Mouse (Mus musculus) forebrain, embryonic 14.5 days (tissue): ENCODE measurements at regions not wholly inside any gene's neighbourhood (a gene's known extent, or its start where the extent isn't known, plus 50 kb on each side); places are given as distances from the start of the nearest gene placed in this dataset.

Experiments
- ATAC-seq: fragments of 200-750 bp; cut with Nextera tagmentation; 2 replicates; pipeline ENCODE4 v1.8.0; 2017; ENCODE audit warnings: mild to moderate bottlenecking, moderate library complexity
- DNase-seq: peaks from one replicate; pipeline ENCODE4 v3.0.0-alpha.2; 2015; ENCODE audit warnings: low spot score
- H3K27ac ChIP-seq: fragments of 300-500 bp; sonication (generic); 2 replicates; pipeline ENCODE4 v1.5.1; 2014; ENCODE audit warnings: low read depth, mild to moderate bottlenecking, control low read depth, low read length, moderate library complexity
- H3K27me3 ChIP-seq: fragments of 300-500 bp; sonication (generic); replicated peaks from 2 replicates; pipeline ENCODE4 v1.6.1; 2014; ENCODE audit warnings: low read length, control low read depth, mixed read lengths; ENCODE audit not compliant: control insufficient read depth, insufficient read depth
- H3K36me3 ChIP-seq: fragments of 300-500 bp; sonication (generic); 2 replicates; pipeline ENCODE4 v1.6.1; 2014; ENCODE audit warnings: low read length, control low read depth; ENCODE audit not compliant: control insufficient read depth, insufficient read depth
- H3K4me1 ChIP-seq: fragments of 300-500 bp; sonication (generic); 2 replicates; pipeline ENCODE4 v1.6.1; 2014; ENCODE audit warnings: antibody characterized with exemption, low read length, control low read depth; ENCODE audit not compliant: control insufficient read depth, insufficient read depth
- H3K4me2 ChIP-seq: fragments of 300-500 bp; sonication (generic); 2 replicates; pipeline ENCODE4 v1.6.1; 2014; ENCODE audit warnings: mild to moderate bottlenecking, control low read depth, low read length
- H3K4me3 ChIP-seq: fragments of 300-500 bp; sonication (generic); 2 replicates; pipeline ENCODE4 v1.5.1; 2014; ENCODE audit warnings: low read depth, low read length, control low read depth
- H3K9ac ChIP-seq: fragments of 300-500 bp; sonication (generic); 2 replicates; pipeline ENCODE4 v1.6.1; 2014; ENCODE audit warnings: mild to moderate bottlenecking, low read length, control low read depth, moderate library complexity
- H3K9me3 ChIP-seq: fragments of 300-500 bp; sonication (generic); replicated peaks from 2 replicates; pipeline ENCODE4 v1.6.1; 2016; ENCODE audit warnings: low read length, control low read depth, mixed read lengths; ENCODE audit not compliant: control insufficient read depth
- WGBS: fragments of 180-500 bp; shearing (Covaris S2); extraction: QIAGEN DNeasy Blood & Tissue Kit; methylation state at CpG from one replicate; pipeline ENCODE4 v1.1.7; 2014; 5-methylcytosine and 5-hydroxymethylcytosine counted together

DNA sequence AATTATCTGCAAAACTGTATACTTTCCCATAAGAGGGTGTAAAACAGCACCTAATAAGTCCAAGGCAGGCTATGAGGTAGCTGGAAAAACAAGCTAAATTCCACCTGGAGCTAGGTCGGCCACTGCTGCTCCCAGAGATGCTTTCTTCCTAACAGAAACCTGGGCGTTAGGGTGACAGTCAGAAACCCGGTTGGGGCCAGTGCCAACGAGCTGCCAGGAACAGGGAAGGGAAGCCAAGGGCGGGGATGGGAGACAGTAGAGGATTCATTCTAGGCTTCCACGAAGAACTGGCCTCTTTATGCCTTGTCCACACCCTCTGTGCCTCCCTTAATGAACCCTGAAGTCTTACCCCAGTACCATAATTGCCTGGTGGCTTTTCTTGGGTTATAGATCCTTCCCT lies 198.9 kb upstream of the Egln3 start:
- Histone ChIP-seq H3K27ac (no peak overlapping the region), H3K4me1 (0 out of 2 replicates have a peak, but pooled peaks cover 2% of the 10 kb centered on the region)
- WGBS, result 84% methylated on average over 6 of the region's 6 CpGs

DNA sequence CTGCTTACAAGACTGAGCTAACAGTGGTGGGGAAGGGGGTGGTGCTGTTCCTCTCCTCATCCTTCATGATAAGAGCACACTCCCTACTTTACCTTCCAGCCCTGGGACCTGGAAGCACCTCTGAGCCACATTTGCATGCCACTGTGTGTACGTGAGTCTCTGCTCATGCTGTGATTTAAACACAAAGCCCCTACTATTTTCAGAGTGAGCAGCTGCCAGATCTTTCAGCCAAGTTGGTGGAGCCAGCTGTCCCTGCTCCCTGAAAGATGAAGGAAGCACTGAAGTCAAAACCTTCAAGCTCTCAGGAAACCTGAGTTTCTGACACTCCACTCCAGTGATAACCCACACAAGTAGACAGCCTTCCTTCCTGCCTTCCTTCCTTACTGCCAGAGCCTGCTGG lies 198.0 kb upstream of the Egln3 start:
- Histone ChIP-seq H3K9ac (no peak overlapping the region), H3K4me3 (no peak overlapping the region), H3K27me3 (no peaks in the 10 kb centered on the region), H3K36me3 (no peaks in the 10 kb centered on the region), H3K4me1 (no peaks in the 10 kb centered on the region), H3K9me3 (no peaks in the 10 kb centered on the region), H3K27ac (no peak overlapping the region), H3K4me2 (no peak overlapping the region)
- DNase-seq (no peak), ATAC-seq (no peak)
- 38% methylated on average over 1 of the region's 1 CpGs for WGBS

More for the DNA sequence above, 198.9 kb upstream of the Egln3 start:
- ATAC-seq (no peak), DNase-seq (no peak)
- H3K4me2 ChIP-seq, result no peak overlapping the region
- H3K4me3 ChIP-seq, result no peak overlapping the region
- H3K9ac ChIP-seq, result no peak overlapping the region
- H3K9me3 ChIP-seq, result no peaks in the 10 kb centered on the region
- H3K36me3 ChIP-seq, result no peaks in the 10 kb centered on the region
- H3K27me3 ChIP-seq, result no peaks in the 10 kb centered on the region

DNA sequence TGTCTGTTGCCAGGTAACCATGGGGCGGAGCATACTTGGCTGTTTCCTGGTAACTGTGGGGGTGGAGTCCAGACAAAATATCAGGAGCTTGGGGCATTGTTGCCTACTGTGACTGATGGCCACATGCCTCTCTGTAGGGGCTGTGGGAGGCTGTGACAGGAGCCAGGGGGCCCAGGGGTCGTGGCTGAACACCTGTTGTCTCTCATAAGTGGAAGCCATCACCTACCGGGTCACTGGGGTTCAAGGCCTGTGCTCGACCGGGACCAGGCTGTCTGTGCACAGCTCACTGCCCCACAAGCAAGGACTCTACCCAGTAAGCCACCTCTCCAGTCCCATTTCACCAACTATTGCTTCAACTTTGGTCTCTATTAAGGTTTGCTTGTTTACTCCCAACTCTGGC lies 196.4 kb upstream of the Egln3 start:
- no peaks in the 10 kb centered on the region for H3K27me3 ChIP-seq
- 82% methylated on average over 5 of the region's 5 CpGs for WGBS
- no peak overlapping the region for H3K9ac ChIP-seq
- no peak for ATAC-seq
- H3K4me2 ChIP-seq, result no peak overlapping the region
- H3K4me1 ChIP-seq, result no peaks in the 10 kb centered on the region
- H3K4me3 ChIP-seq, result no peak overlapping the region
- no peak overlapping the region for H3K27ac ChIP-seq
- DNase-seq, result no peak
- no peaks in the 10 kb centered on the region for H3K36me3 ChIP-seq
- no peaks in the 10 kb centered on the region for H3K9me3 ChIP-seq

DNA sequence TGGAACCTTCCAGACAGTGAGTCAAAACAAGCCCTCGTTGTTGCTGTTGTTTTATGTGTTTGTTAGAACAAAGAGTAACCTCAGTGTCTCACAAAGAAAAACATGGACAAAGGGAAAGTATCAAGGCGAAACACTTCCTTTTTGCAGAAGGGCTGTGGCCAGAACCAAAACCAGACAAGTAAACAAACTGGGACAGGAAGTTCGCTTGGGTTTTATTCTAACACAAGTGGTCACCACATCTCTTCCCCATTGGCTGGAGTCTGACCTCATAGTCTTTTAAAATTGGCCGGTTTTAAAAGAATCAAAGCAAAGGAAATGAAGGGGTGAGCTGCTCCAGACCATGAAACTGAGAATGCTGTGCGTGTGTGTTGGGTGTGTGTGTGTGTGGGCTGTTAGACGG lies 194.4 kb upstream of the Egln3 start:
- 81% methylated on average over 6 of the region's 6 CpGs for WGBS
- Histone ChIP-seq H3K27me3 (no peaks in the 10 kb centered on the region), H3K4me2 (no peak overlapping the region), H3K4me1 (no peaks in the 10 kb centered on the region), H3K36me3 (no peaks in the 10 kb centered on the region), H3K27ac (no peak overlapping the region), H3K4me3 (no peak overlapping the region), H3K9ac (no peak overlapping the region), H3K9me3 (no peaks in the 10 kb centered on the region)
- no peak for DNase-seq
- ATAC-seq, result no peak

DNA sequence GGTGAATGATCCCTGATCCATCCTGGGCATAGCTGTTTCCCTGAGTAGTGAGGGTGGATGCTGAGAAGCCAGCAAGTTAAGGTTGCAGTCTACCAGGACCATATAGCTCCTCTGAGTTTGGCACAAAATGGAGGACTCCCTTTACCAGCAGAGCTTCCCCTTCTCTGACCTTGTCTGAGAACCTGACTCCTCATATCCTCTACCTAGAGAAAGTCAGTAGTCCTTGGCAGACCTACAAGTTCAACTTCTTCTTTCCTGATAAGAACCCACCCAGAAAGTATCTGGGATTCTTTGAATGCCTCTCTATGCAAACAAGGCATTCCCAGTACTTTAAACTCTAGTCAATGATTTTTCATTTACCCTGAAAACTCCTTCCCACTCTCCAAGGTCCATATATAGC lies 193.3 kb upstream of the Egln3 start:
- Histone ChIP-seq H3K4me3 (no peak overlapping the region), H3K9ac (no peak overlapping the region), H3K36me3 (no peaks in the 10 kb centered on the region), H3K27ac (no peak overlapping the region), H3K4me2 (no peak overlapping the region), H3K27me3 (no peaks in the 10 kb centered on the region), H3K9me3 (no peaks in the 10 kb centered on the region), H3K4me1 (no peaks in the 10 kb centered on the region)
- ATAC-seq (no peak), DNase-seq (no peak)

DNA sequence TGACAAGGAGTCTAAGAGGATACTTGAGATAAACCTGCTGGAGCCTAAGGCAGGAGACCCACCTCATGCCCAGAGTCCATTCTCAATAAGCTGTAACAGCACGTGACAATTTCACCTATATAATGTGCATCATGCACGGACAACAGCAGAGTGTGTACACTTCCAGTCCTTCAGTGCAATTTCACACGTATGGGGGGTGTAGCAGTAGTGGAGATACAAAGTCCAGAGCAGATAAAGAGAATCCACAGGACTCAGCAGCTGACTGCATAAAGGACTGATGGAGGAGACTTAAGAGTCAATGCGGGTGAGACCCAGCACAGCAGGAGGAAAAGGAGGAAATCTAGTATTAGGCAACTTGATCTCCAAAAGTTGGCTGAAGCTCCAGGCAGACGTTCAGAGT lies 192.7 kb upstream of the Egln3 start:
- WGBS, result 74% methylated on average over 5 of the region's 5 CpGs
- H3K36me3 ChIP-seq, result no peaks in the 10 kb centered on the region
- H3K9me3 ChIP-seq, result no peaks in the 10 kb centered on the region
- no peaks in the 10 kb centered on the region for H3K4me1 ChIP-seq
- H3K4me3 ChIP-seq, result no peak overlapping the region
- no peak overlapping the region for H3K9ac ChIP-seq
- ATAC-seq (no peak), DNase-seq (no peak)
- no peak overlapping the region for H3K4me2 ChIP-seq
- H3K27ac ChIP-seq, result no peak overlapping the region
- no peaks in the 10 kb centered on the region for H3K27me3 ChIP-seq

DNA sequence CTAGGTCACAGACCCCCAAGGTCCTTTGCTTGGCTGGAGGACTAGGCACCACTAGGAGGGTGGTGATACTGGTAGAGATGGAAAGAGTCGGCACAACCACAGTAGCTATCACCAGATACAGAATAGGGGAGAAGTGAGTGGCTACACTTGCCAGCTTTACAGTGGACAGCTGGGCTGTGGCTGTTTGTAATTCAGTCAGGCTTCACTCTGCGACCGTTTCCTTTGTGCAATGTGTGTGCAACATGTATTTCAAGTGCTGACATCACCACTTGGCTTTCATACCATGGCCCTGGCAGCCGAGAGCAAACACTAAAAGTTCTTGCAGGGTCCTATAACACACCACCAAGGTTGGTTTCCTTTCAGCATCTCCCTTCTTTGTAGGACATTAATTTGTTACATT lies 181.7 kb upstream of the Egln3 start:
- DNase-seq, result peak; percentile 82
- 31% methylated on average over 4 of the region's 4 CpGs for WGBS
- Histone ChIP-seq H3K4me1 (no peaks in the 10 kb centered on the region), H3K27ac (no peak overlapping the region; the same call in 1 of the 2 replicates), H3K9me3 (no peaks in the 10 kb centered on the region), H3K36me3 (no peaks in the 10 kb centered on the region), H3K9ac (no peak overlapping the region), H3K4me2 (no peak overlapping the region), H3K27me3 (no peaks in the 10 kb centered on the region), H3K4me3 (no peak overlapping the region)
- ATAC-seq, result peak; percentile 87

DNA sequence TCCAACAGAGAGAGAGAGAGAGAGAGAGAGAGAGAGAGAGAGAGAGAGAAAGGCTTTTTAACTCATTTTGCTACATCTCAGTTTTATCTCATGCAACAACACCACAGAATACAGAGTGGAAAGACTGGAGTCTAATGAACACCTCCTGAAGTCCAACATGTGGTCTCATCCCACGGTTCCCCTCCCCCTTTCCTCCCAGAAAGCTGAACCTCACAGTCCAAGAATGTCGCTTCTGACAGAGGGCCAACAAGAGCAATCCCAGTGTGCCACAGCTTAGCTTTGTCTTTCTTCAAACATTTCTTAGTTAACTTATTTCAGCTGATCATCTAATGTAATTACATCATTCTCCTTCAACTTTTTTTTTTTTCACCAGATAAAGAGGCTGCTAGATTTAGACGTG lies 180.5 kb upstream of the Egln3 start:
- 54% methylated on average over 3 of the region's 3 CpGs for WGBS
- no peaks in the 10 kb centered on the region for H3K9me3 ChIP-seq
- no peak overlapping the region for H3K4me2 ChIP-seq
- H3K4me3 ChIP-seq, result no peak overlapping the region
- no peaks in the 10 kb centered on the region for H3K27me3 ChIP-seq
- H3K9ac ChIP-seq, result no peak overlapping the region
- H3K4me1 ChIP-seq, result no peaks in the 10 kb centered on the region
- H3K27ac ChIP-seq, result no peak overlapping the region
- no peak for DNase-seq
- ATAC-seq, result no peak
- no peaks in the 10 kb centered on the region for H3K36me3 ChIP-seq

DNA sequence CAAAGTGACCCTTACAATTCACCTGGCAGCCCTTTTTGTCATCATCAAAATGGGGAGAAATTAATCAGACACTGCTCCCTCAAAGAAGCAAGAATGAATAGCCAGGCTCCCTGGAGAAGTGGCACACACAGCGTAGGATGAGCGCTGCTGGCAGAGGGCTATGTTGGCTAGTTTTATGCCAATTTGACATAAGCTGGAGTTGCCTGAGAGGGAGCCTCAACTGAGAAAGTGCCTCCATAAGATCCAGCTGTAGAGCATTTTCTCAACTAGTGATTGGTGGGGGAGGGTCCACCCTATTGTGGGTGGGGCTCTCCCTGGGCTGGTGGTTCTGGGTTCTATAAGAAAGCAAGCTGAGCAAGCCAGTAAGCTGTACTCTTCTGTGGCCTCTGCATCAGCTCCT lies 179.3 kb upstream of the Egln3 start:
- 94% methylated on average over 2 of the region's 2 CpGs for WGBS
- ATAC-seq, result no peak

DNA sequence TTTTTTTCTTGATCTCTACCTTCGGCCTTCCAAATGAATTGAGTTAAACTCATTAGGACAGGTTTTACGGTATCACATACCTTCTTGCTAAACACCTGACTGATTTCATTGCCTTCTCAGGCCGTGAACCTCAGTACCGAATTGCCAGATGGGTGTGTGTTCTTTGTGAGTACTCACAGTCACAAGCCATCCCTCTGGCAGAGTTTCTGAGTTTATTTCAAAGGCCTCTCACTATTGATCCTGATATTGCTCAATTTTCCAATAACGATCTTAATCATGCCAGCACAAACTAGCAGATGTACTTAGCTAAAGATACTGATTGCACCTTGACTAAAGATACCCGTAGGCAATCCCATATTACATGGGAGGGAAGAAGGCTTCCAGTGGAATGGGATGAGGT lies 178.4 kb upstream of the Egln3 start:
- DNase-seq (no peak), ATAC-seq (no peak)
- Histone ChIP-seq H3K4me2 (no peak overlapping the region), H3K4me3 (no peak overlapping the region), H3K27ac (no peak overlapping the region), H3K9me3 (no peaks in the 10 kb centered on the region; the same call in 1 of the 2 replicates), H3K4me1 (no peaks in the 10 kb centered on the region), H3K36me3 (no peaks in the 10 kb centered on the region), H3K27me3 (no peaks in the 10 kb centered on the region), H3K9ac (no peak overlapping the region)
- WGBS, result 94% methylated on average over 6 of the region's 6 CpGs

More for the DNA sequence above, 179.3 kb upstream of the Egln3 start:
- no peaks in the 10 kb centered on the region; the same call in 1 of the 2 replicates for H3K9me3 ChIP-seq
- H3K9ac ChIP-seq, result no peak overlapping the region
- no peak overlapping the region for H3K27ac ChIP-seq
- no peaks in the 10 kb centered on the region for H3K4me1 ChIP-seq
- H3K4me2 ChIP-seq, result no peak overlapping the region
- no peak overlapping the region for H3K4me3 ChIP-seq
- no peaks in the 10 kb centered on the region for H3K27me3 ChIP-seq
- no peak for DNase-seq
- no peaks in the 10 kb centered on the region for H3K36me3 ChIP-seq
